Mouse (Mus musculus) stomach, embryonic 16.5 days (tissue): ENCODE measurements at regions not wholly inside any gene's neighbourhood (a gene's known extent, or its start where the extent isn't known, plus 50 kb on each side); places are given as distances from the start of the nearest gene placed in this dataset.

ENCODE experiments used
- ATAC-seq: fragments of 200-750 bp; cut with Nextera tagmentation; 2 replicates; pipeline ENCODE4 v1.8.0; 2017; ENCODE audit warnings: moderate number of reproducible peaks, moderate TSS enrichment; ENCODE audit not compliant: insufficient read depth, low FRiP score
- H3K27ac ChIP-seq: fragments of 300-500 bp; sonication (generic); 2 replicates; pipeline ENCODE4 v1.5.1; 2014; ENCODE audit warnings: low read length
- H3K27me3 ChIP-seq: fragments of 300-500 bp; sonication (generic); 2 replicates; pipeline ENCODE4 v1.6.1; 2014; ENCODE audit warnings: low read length, control low read depth, mixed read lengths; ENCODE audit not compliant: control insufficient read depth, insufficient read depth
- H3K36me3 ChIP-seq: fragments of 300-500 bp; sonication (generic); 2 replicates; pipeline ENCODE4 v1.6.1; 2014; ENCODE audit warnings: low read length; ENCODE audit not compliant: control insufficient read depth, insufficient read depth
- H3K4me1 ChIP-seq: fragments of 300-500 bp; sonication (generic); 2 replicates; pipeline ENCODE4 v1.6.1; 2014; ENCODE audit warnings: low read length, control low read depth, mixed read lengths; ENCODE audit not compliant: control insufficient read depth, insufficient read depth
- H3K4me2 ChIP-seq: fragments of 300-500 bp; sonication (generic); 2 replicates; pipeline ENCODE4 v1.6.1; 2014; ENCODE audit warnings: low read depth, low read length, mixed read lengths
- H3K4me3 ChIP-seq: fragments of 300-500 bp; sonication (generic); replicated peaks from 2 replicates; pipeline ENCODE4 v1.5.1; 2014; ENCODE audit warnings: mild to moderate bottlenecking, low read length
- H3K9ac ChIP-seq: fragments of 300-500 bp; sonication (generic); 2 replicates; pipeline ENCODE4 v1.6.1; 2014; ENCODE audit warnings: low read length
- H3K9me3 ChIP-seq: fragments of 300-500 bp; sonication (generic); replicated peaks from 2 replicates; pipeline ENCODE4 v1.6.1; 2016; ENCODE audit warnings: low read length, control low read depth; ENCODE audit not compliant: control insufficient read depth
- WGBS: fragments of 180-500 bp; shearing (Covaris S2); extraction: QIAGEN DNeasy Blood & Tissue Kit; methylation state at CpG from one replicate; pipeline ENCODE4 v1.1.7; 2014; 5-methylcytosine and 5-hydroxymethylcytosine counted together

DNA sequence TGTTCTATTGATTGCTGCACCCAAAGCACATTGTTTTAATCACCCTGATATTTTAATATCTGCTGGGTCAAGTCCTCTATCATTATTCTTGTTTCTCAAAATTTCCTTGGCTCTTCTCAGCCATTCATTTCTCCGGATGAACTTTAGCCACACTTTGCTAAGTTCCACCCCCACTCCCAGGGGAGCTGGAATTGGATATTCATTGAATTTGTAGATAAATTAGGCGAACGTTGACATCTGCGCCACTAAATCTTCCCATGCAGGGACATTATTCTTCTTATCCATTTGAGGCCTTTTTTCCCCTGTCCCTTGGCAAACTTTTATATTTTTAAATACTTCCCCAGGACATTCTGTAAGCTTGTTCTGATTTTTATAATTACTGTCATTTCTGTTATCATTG is 280.9 kb upstream of the Mgmt start:
- Histone ChIP-seq H3K27ac (no peak overlapping the region), H3K4me3 (no peak overlapping the region), H3K4me1 (no peaks in the 10 kb centered on the region), H3K4me2 (no peak overlapping the region), H3K9ac (no peak overlapping the region), H3K36me3 (no peaks in the 10 kb centered on the region), H3K27me3 (no peaks in the 10 kb centered on the region), H3K9me3 (no peaks in the 10 kb centered on the region)
- ATAC-seq, result no peak
- WGBS, result 73% methylated on average over 4 of the region's 4 CpGs

GRCm38 (mm10) chr7:136624496-136624895 is 269.9 kb upstream of the Mgmt start:
- no peak overlapping the region for H3K4me3 ChIP-seq
- ATAC-seq, result no peak
- no peaks in the 10 kb centered on the region for H3K27me3 ChIP-seq
- WGBS, result 56% methylated on average over 4 of the region's 4 CpGs
- H3K4me2 ChIP-seq, result no peak overlapping the region
- no peak overlapping the region for H3K27ac ChIP-seq
- no peak overlapping the region for H3K9ac ChIP-seq
- no peaks in the 10 kb centered on the region for H3K4me1 ChIP-seq
- no peaks in the 10 kb centered on the region for H3K36me3 ChIP-seq
- H3K9me3 ChIP-seq, result no peaks in the 10 kb centered on the region

GRCm38 (mm10) chr7:136631089-136631488 is 263.3 kb upstream of the Mgmt start:
- Histone ChIP-seq H3K9me3 (no peaks in the 10 kb centered on the region), H3K4me3 (no peak overlapping the region), H3K9ac (no peak overlapping the region), H3K27ac (no peak overlapping the region), H3K4me1 (no peaks in the 10 kb centered on the region), H3K27me3 (no peaks in the 10 kb centered on the region), H3K36me3 (no peaks in the 10 kb centered on the region), H3K4me2 (no peak overlapping the region)
- no peak for ATAC-seq
- WGBS, result 36% methylated on average over 3 of the region's 3 CpGs

DNA sequence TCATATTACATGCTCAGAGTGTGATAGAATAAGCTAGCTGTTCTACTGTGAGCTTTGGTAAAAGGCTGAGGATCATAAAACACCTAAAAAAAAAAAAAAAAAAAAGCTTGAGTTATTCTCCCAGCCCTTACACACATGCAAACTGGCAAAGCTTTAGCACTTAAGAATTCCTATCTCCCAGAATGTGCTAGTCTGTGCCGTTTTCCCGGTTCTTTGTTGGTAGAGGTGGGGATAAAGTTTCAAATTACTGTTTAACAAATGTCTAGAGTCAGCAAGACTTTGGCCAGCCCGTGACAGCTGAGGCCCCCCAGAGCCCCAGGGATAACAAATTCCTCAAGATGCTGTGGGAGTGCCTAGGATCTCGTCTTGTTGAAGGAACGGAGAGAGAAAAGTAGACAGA is 254.3 kb upstream of the Mgmt start:
- H3K27me3 ChIP-seq, result no peaks in the 10 kb centered on the region
- H3K27ac ChIP-seq, result no peak overlapping the region
- H3K36me3 ChIP-seq, result no peaks in the 10 kb centered on the region
- no peak overlapping the region for H3K9ac ChIP-seq
- H3K4me1 ChIP-seq, result no peaks in the 10 kb centered on the region
- no peak for ATAC-seq
- no peak overlapping the region for H3K4me3 ChIP-seq
- 10% methylated on average over 5 of the region's 5 CpGs for WGBS
- no peak overlapping the region for H3K4me2 ChIP-seq
- no peaks in the 10 kb centered on the region for H3K9me3 ChIP-seq

- Histone ChIP-seq H3K9me3 (no peaks in the 10 kb centered on the region), H3K4me1 (no peaks in the 10 kb centered on the region), H3K36me3 (no peaks in the 10 kb centered on the region), H3K4me3 (no peak overlapping the region), H3K4me2 (no peak overlapping the region), H3K27ac (no peak overlapping the region), H3K9ac (no peak overlapping the region), H3K27me3 (no peaks in the 10 kb centered on the region)
- whole genome bisulfite sequencing, result 74% methylated on average over 7 of the region's 7 CpGs
- ATAC-seq, result no peak
These were observed 253.6 kb upstream of the Mgmt start for GRCm38 (mm10) chr7:136640771-136641170.

- no peak overlapping the region for H3K4me2 ChIP-seq
- no peaks in the 10 kb centered on the region for H3K36me3 ChIP-seq
- H3K27me3 ChIP-seq, result no peaks in the 10 kb centered on the region
- H3K9me3 ChIP-seq, result no peaks in the 10 kb centered on the region
- H3K4me3 ChIP-seq, result no peak overlapping the region
- H3K4me1 ChIP-seq, result no peaks in the 10 kb centered on the region
- 84% methylated on average over 4 of the region's 4 CpGs for WGBS
- H3K27ac ChIP-seq, result no peak overlapping the region
- H3K9ac ChIP-seq, result no peak overlapping the region
- ATAC-seq, result no peak
These were observed 244.6 kb upstream of the Mgmt start for GRCm38 (mm10) chr7:136649796-136650195.

GRCm38 (mm10) chr7:136659930-136660329 is 234.5 kb upstream of the Mgmt start:
- Histone ChIP-seq H3K27ac (no peak overlapping the region), H3K9me3 (no peaks in the 10 kb centered on the region), H3K36me3 (no peaks in the 10 kb centered on the region), H3K9ac (no peak overlapping the region), H3K27me3 (no peaks in the 10 kb centered on the region), H3K4me1 (0 out of 2 replicates have a peak, but pooled peaks cover 4% of the 10 kb centered on the region), H3K4me2 (no peak overlapping the region), H3K4me3 (no peak overlapping the region)
- ATAC-seq, result no peak

GRCm38 (mm10) chr7:136660401-136660800 is 234.0 kb upstream of the Mgmt start:
- Histone ChIP-seq H3K4me1 (0 out of 2 replicates have a peak, but pooled peaks cover 4% of the 10 kb centered on the region), H3K9me3 (no peaks in the 10 kb centered on the region), H3K4me2 (no peak overlapping the region), H3K27me3 (no peaks in the 10 kb centered on the region), H3K27ac (no peak overlapping the region), H3K36me3 (no peaks in the 10 kb centered on the region), H3K4me3 (no peak overlapping the region), H3K9ac (no peak overlapping the region)
- no peak for ATAC-seq
- 64% methylated on average over 2 of the region's 2 CpGs for WGBS

DNA sequence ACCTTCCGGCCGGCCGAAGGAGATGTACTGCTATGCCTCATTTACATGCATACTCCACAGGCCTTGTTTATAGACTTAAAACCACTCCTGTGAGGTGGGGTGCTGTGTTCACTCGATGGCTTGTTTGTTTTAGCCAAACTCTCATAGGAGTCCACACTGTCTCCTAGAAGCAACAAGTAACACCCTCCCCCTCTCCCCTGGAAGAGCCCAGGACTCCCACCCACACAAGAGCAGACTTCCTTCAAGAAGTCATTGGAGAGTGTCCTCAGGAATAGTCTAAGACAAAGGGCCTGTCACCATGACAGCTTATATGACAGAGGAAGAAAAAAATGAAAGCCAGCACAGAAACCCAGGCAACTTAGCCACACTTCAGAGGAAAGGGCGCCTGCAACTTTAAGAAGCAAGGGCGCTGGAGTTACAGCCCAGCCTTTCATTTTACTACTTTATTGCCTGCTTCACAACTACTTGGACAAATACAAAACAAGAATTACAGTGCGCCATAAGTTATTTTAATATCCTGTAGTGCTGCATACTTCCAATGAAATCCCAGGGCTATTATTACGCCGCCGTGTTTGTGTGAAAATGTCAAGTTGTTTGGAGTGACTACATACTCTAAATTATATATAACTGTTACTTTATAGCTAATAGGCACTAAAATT is 229.9 kb upstream of the Mgmt start:
- Histone ChIP-seq H3K9me3 (no peaks in the 10 kb centered on the region), H3K27ac (no peak overlapping the region), H3K4me1 (0 out of 2 replicates have a peak, but pooled peaks cover 4% of the 10 kb centered on the region), H3K4me3 (no peak overlapping the region), H3K36me3 (no peaks in the 10 kb centered on the region), H3K27me3 (no peaks in the 10 kb centered on the region), H3K9ac (no peak overlapping the region), H3K4me2 (no peak overlapping the region)
- WGBS, result 65% methylated on average over 10 of the region's 10 CpGs
- ATAC-seq, result no peak
